Mouse (Mus musculus) gastrocnemius, postnatal 4 days (tissue): Measurements from ENCODE around the gene Opcml. TPM values are rescaled to one million over a fixed set of nuclear protein-coding genes. Genes with fewer than 3 reads are reported as not detected.

ENCODE experiments used
- DNase-seq, 2 experiments: peaks; one replicate each; pipeline ENCODE4 v3.0.0; 2021 to 2022; ENCODE audit warnings: low spot score in 2 of 2, mixed read lengths in 2 of 2
- total RNA-seq, 2 experiments: library from RNA; stranded (reverse); gene quantifications; 2 replicates each; pipeline ENCODE4 v1.2.3; 2021

Gene Opcml
- total RNA-seq, 2 experiments from 2014 or later: 5.1 to 6.0 TPM

- DNase-seq: no peak
Measured at GRCm38 (mm10) chr9:27830519-27830918, 39.9 kb downstream of the Opcml start.

GRCm38 (mm10) chr9:27842806-27843205 is 52.2 kb downstream of the Opcml start:
- DNase-seq: no peak

GRCm38 (mm10) chr9:27871624-27872023 is 81.0 kb downstream of the Opcml start:
- no peak for DNase-seq

GRCm38 (mm10) chr9:27889636-27890035 is 99.1 kb downstream of the Opcml start:
- no peak for DNase-seq

- no peak for DNase-seq
Measured at GRCm38 (mm10) chr9:27917250-27917649, 126.7 kb downstream of the Opcml start.

- no peak for DNase-seq
Measured at GRCm38 (mm10) chr9:27923495-27923894, 132.9 kb downstream of the Opcml start.

- no peak for DNase-seq
Measured at GRCm38 (mm10) chr9:27923945-27924825, 133.6 kb downstream of the Opcml start.

- DNase-seq: no peak
Measured at GRCm38 (mm10) chr9:27925650-27926049, 135.1 kb downstream of the Opcml start.

- DNase-seq: peak in 1 of 2 experiments; percentile 9
Measured at GRCm38 (mm10) chr9:27937253-27937652, 146.7 kb downstream of the Opcml start.

- DNase-seq: no peak
Measured at GRCm38 (mm10) chr9:27937660-27938059, 147.1 kb downstream of the Opcml start.

- DNase-seq: no peak
Measured at GRCm38 (mm10) chr9:27945323-27946010, 154.9 kb downstream of the Opcml start.

- no peak for DNase-seq
Measured at GRCm38 (mm10) chr9:27951110-27951509, 160.5 kb downstream of the Opcml start.

GRCm38 (mm10) chr9:27961682-27962081 is 171.1 kb downstream of the Opcml start:
- no peak for DNase-seq

- no peak for DNase-seq
Measured at GRCm38 (mm10) chr9:27963385-27963784, 172.8 kb downstream of the Opcml start.

GRCm38 (mm10) chr9:27964902-27965550 is 174.5 kb downstream of the Opcml start:
- DNase-seq: no peak

- no peak for DNase-seq
Measured at GRCm38 (mm10) chr9:27968266-27968665, 177.7 kb downstream of the Opcml start.

- no peak for DNase-seq
Measured at GRCm38 (mm10) chr9:27972293-27972692, 181.7 kb downstream of the Opcml start.

- DNase-seq: no peak
Measured at GRCm38 (mm10) chr9:27982576-27982975, 192.0 kb downstream of the Opcml start.

GRCm38 (mm10) chr9:27986604-27987588 is 196.3 kb downstream of the Opcml start:
- DNase-seq: no peak

- no peak for DNase-seq
Measured at GRCm38 (mm10) chr9:27991611-27992010, 201.0 kb downstream of the Opcml start.

- no peak for DNase-seq
Measured at GRCm38 (mm10) chr9:27996536-27996935, 206.0 kb downstream of the Opcml start.
